Mouse (Mus musculus): Measurements from ENCODE around the gene Lurap1l.

- TF ChIP-seq POLR2A (IDR thresholded peaks at IDR 0.05; ENCODE audit: control insufficient read depth, low read depth, low read length) (no peak), CTCF (IDR thresholded peaks at IDR 0.05; ENCODE audit: control insufficient read depth, insufficient read depth, insufficient replicate concordance, low read depth, low read length) (no peak)
These were observed 35.4 kb upstream of the Lurap1l start for GRCm38 (mm10) chr4:80875055-80875454.
